Mouse (Mus musculus): ENCODE results near the gene Scgb1b30. TPM values are rescaled to one million over a fixed set of nuclear protein-coding genes. Genes with fewer than 3 reads are reported as not detected.

Scgb1b30 gene
- polyA plus RNA-seq, 1 experiment from 2014 or later, result not detected

- peaks cover 5% of the 10 kb centered on the region; the same call in 1 of the 2 replicates for H3K4me1 ChIP-seq (ENCODE audit: control insufficient read depth, insufficient read depth, low read length)
- H3K9ac ChIP-seq (ENCODE audit: low read depth, low read length), result no peak overlapping the region
- H3K9me3 ChIP-seq (ENCODE audit: control insufficient read depth, low read length), result peaks cover 3% of the 10 kb centered on the region; the same call in 1 of the 2 replicates
- no peaks in the 10 kb centered on the region for H3K27me3 ChIP-seq (ENCODE audit: control insufficient read depth, insufficient read depth, low read length)
- H3K36me3 ChIP-seq (ENCODE audit: control insufficient read depth, insufficient read depth, low read length), result no peaks in the 10 kb centered on the region; the same call in 1 of the 2 replicates
- H3K27ac ChIP-seq (ENCODE audit: low read depth, low read length), result no peak overlapping the region
- no peak overlapping the region for H3K4me2 ChIP-seq (replicated peaks; ENCODE audit: low read depth, low read length)
- no peak overlapping the region for H3K4me3 ChIP-seq (ENCODE audit: low read length)
- ATAC-seq (ENCODE audit: low FRiP score, low TSS enrichment), result no peak
- 88% methylated on average over 3 of the region's 3 CpGs for WGBS
Measured at GRCm38 (mm10) chr7:34126291-34126690, 31.1 kb downstream of the Scgb1b30 start.

- Histone ChIP-seq H3K9ac (ENCODE audit: low read depth, low read length) (peak overlapping the region; percentile 7; the same call in 1 of the 2 replicates), H3K4me2 (replicated peaks; ENCODE audit: low read depth, low read length) (peak overlapping the region; percentile 71; the same call in 1 of the 2 replicates), H3K27me3 (ENCODE audit: control insufficient read depth, insufficient read depth, low read length) (no peaks in the 10 kb centered on the region), H3K27ac (ENCODE audit: low read depth, low read length) (no peak overlapping the region), H3K4me3 (ENCODE audit: low read length) (peak overlapping the region; percentile 83; the same call in 1 of the 2 replicates), H3K9me3 (ENCODE audit: control insufficient read depth, low read length) (peaks cover 3% of the 10 kb centered on the region; the same call in 1 of the 2 replicates), H3K36me3 (ENCODE audit: control insufficient read depth, insufficient read depth, low read length) (no peaks in the 10 kb centered on the region), H3K4me1 (ENCODE audit: control insufficient read depth, insufficient read depth, low read length) (peaks cover 10% of the 10 kb centered on the region; the same call in 1 of the 2 replicates)
- no peak for ATAC-seq (ENCODE audit: low FRiP score, low TSS enrichment)
- 61% methylated on average over 3 of the region's 3 CpGs for WGBS
Measured at GRCm38 (mm10) chr7:34131118-34131517, 35.9 kb downstream of the Scgb1b30 start.

DNA sequence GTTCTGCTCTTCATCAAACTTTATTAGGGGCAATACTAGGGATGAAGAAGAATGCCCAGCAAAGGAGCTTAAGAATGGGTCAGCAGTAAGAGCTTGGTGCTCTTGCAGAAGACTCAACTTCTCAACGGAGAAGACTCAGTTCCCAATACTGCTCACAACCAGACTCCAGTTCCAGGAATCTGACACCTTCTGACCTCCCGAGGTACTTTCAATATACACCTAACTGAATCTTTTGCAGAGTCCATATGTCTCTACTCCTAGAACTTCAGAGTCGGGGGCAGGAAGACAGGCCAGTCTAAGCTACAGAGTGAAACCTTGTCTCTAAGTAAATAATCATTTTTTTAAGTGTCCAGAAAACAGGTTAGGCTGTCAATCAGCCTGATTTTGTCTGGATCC, 36.7 kb downstream of the Scgb1b30 start:
- Histone ChIP-seq H3K9ac (ENCODE audit: low read depth, low read length) (peak overlapping the region; percentile 95), H3K36me3 (ENCODE audit: control insufficient read depth, insufficient read depth, low read length) (no peaks in the 10 kb centered on the region), H3K27me3 (ENCODE audit: control insufficient read depth, insufficient read depth, low read length) (no peaks in the 10 kb centered on the region), H3K4me3 (ENCODE audit: low read length) (peak overlapping the region; percentile 83), H3K27ac (ENCODE audit: low read depth, low read length) (no peak overlapping the region), H3K4me2 (replicated peaks; ENCODE audit: low read depth, low read length) (peak overlapping the region; percentile 71), H3K9me3 (ENCODE audit: control insufficient read depth, low read length) (peaks cover 3% of the 10 kb centered on the region; the same call in 1 of the 2 replicates), H3K4me1 (ENCODE audit: control insufficient read depth, insufficient read depth, low read length) (peaks cover 10% of the 10 kb centered on the region; the same call in 1 of the 2 replicates)
- 0 out of 2 replicates have a peak, but pooled peaks have one; percentile 11 for ATAC-seq (ENCODE audit: low FRiP score, low TSS enrichment)
- 0% methylated on average over 3 of the region's 3 CpGs for WGBS

DNA sequence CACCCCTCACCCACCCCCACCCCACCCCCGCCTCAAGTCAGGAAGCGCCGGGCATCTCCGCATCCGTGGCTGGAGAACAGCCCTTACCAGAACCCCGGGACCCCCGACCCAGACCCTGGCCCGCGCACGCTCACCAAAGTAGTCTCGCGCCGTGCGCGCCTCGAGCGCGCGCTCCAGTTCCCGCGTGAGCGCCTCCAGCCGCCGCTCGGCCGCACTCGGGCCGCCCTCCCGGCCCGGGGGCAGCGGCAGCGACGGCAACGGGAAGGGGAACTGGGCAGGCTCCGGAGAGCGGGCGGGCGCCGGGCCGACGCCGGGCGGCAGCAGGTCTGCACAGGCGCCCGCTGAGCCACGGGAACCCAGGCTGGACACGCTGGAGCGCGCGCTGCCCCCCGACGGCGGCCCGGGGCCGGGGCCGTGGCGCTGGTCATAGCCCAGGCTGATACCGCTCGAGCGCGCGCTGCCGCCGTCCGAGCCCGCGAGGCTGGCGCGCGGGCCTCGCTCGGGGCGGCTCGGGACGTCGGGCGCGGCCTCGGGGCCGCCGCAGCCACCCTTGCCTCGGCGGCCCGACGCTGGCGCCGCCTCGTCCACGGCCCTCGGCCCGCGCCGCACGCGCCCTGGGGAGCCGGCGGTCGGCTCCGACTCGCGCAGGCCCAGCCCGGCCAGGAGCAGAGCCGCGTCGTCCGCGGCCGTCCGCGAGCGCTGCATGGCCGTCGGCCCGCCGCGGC, 37.3 kb downstream of the Scgb1b30 start:
- Histone ChIP-seq H3K4me2 (replicated peaks; ENCODE audit: low read depth, low read length) (peak overlapping the region; percentile 71), H3K4me1 (ENCODE audit: control insufficient read depth, insufficient read depth, low read length) (peaks cover 10% of the 10 kb centered on the region; the same call in 1 of the 2 replicates), H3K36me3 (ENCODE audit: control insufficient read depth, insufficient read depth, low read length) (no peaks in the 10 kb centered on the region), H3K27me3 (ENCODE audit: control insufficient read depth, insufficient read depth, low read length) (no peaks in the 10 kb centered on the region), H3K9me3 (ENCODE audit: control insufficient read depth, low read length) (no peaks in the 10 kb centered on the region; the same call in 1 of the 2 replicates), H3K27ac (ENCODE audit: low read depth, low read length) (peak overlapping the region; percentile 59; the same call in 1 of the 2 replicates), H3K4me3 (ENCODE audit: low read length) (peak overlapping the region; percentile 83), H3K9ac (ENCODE audit: low read depth, low read length) (peak overlapping the region; percentile 95)
- peak; percentile 77 for ATAC-seq (ENCODE audit: low FRiP score, low TSS enrichment)
- under 1% methylated on average over 61 of the region's 116 CpGs for WGBS

DNA sequence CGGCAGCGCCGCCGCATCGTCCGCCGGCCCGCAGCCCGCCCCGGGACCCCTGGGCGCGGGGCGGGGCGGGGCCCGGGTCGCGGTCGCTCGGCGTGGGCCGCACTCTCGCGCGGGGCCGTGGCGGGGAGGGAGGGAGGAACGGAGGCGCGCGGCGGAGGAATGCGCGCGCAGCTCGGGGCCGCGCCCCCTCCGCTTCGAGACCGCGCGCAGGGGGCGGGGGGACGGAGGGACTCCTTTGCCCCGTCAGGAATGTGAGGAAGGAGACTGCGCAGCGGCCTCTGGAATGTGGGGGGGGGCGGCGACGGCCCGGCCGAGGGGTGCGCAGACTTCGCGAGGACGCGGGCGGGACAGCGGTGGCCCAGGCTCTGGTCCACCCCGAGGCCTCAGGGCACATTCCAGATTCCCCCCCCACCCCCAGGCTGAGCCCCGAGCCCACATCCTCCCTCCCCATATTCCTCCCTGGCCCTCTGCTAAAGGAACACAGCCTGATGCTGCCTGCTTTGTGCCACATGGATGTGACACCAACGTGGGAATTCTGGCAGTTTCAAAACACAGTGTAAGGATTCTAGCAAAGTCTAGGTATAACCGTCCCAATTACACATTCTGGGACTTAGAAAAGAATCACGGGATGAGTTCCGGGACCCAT, 38.0 kb downstream of the Scgb1b30 start, which contains the start of gene Wtip:
Wtip (minus strand) TSS at position 152 of the 646 bp plus-strand sequence.
- peak within 1 kb of the TSS; percentile 59; the same call in 1 of the 2 replicates for H3K27ac ChIP-seq (ENCODE audit: low read depth, low read length)
- ATAC-seq (ENCODE audit: low FRiP score, low TSS enrichment), result peak; percentile 91

GRCm38 (mm10) chr7:34134336-34134735, 39.1 kb downstream of the Scgb1b30 start:
- H3K9me3 ChIP-seq (ENCODE audit: control insufficient read depth, low read length), result no peaks in the 10 kb centered on the region
- H3K4me3 ChIP-seq (ENCODE audit: low read length), result no peak overlapping the region
- ATAC-seq (ENCODE audit: low FRiP score, low TSS enrichment), result no peak
- H3K4me2 ChIP-seq (replicated peaks; ENCODE audit: low read depth, low read length), result no peak overlapping the region
- H3K9ac ChIP-seq (ENCODE audit: low read depth, low read length), result no peak overlapping the region
- WGBS, result 87% methylated on average over 2 of the region's 2 CpGs
- no peak overlapping the region for H3K27ac ChIP-seq (ENCODE audit: low read depth, low read length)
- no peaks in the 10 kb centered on the region for H3K36me3 ChIP-seq (ENCODE audit: control insufficient read depth, insufficient read depth, low read length)
- no peaks in the 10 kb centered on the region for H3K27me3 ChIP-seq (ENCODE audit: control insufficient read depth, insufficient read depth, low read length)
- peaks cover 10% of the 10 kb centered on the region; the same call in 1 of the 2 replicates for H3K4me1 ChIP-seq (ENCODE audit: control insufficient read depth, insufficient read depth, low read length)

More for the DNA sequence above, 38.0 kb downstream of the Scgb1b30 start, which contains the start of gene Wtip:
- peak within 1 kb of the TSS; percentile 95 for H3K9ac ChIP-seq (ENCODE audit: low read depth, low read length)
- no peaks in the 10 kb centered on the region for H3K9me3 ChIP-seq (ENCODE audit: control insufficient read depth, low read length)
- no peaks in the 10 kb centered on the region for H3K27me3 ChIP-seq (ENCODE audit: control insufficient read depth, insufficient read depth, low read length)
- H3K4me3 ChIP-seq (ENCODE audit: low read length), result peak within 1 kb of the TSS; percentile 83
- WGBS, result 2% methylated on average over 27 of the region's 65 CpGs
- peak within 1 kb of the TSS; percentile 71 for H3K4me2 ChIP-seq (replicated peaks; ENCODE audit: low read depth, low read length)
- no peaks in the 10 kb centered on the region for H3K36me3 ChIP-seq (ENCODE audit: control insufficient read depth, insufficient read depth, low read length)
- peaks cover 10% of the 10 kb centered on the region; the same call in 1 of the 2 replicates for H3K4me1 ChIP-seq (ENCODE audit: control insufficient read depth, insufficient read depth, low read length)

DNA sequence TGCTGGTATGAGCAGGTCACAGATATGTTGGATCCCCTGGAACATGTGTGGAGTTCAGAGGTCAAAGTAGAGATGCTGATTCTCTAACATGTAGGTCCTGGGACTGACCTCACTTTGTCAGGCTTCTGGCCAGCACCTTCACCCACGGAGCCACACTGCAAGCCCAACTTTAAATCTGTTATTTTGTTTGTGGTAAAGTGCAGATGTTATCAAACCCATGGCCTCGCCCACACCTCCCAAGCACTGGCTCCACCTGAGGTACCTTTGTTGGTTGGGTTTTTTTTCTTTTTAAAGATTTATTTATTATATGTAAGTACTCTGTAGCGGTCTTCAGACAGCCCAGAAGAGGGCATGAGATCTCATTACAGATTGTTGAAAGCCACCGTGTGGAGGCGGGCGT, 44.3 kb downstream of the Scgb1b30 start:
- 88% methylated on average over 6 of the region's 6 CpGs for WGBS
- Histone ChIP-seq H3K27me3 (ENCODE audit: control insufficient read depth, insufficient read depth, low read length) (no peaks in the 10 kb centered on the region), H3K4me2 (replicated peaks; ENCODE audit: low read depth, low read length) (no peak overlapping the region), H3K27ac (ENCODE audit: low read depth, low read length) (no peak overlapping the region), H3K4me1 (ENCODE audit: control insufficient read depth, insufficient read depth, low read length) (no peaks in the 10 kb centered on the region), H3K9ac (ENCODE audit: low read depth, low read length) (no peak overlapping the region), H3K36me3 (ENCODE audit: control insufficient read depth, insufficient read depth, low read length) (peaks cover 46% of the 10 kb centered on the region), H3K4me3 (ENCODE audit: low read length) (no peak overlapping the region), H3K9me3 (ENCODE audit: control insufficient read depth, low read length) (no peaks in the 10 kb centered on the region)
- ATAC-seq (ENCODE audit: low FRiP score, low TSS enrichment), result 0 out of 2 replicates have a peak, but pooled peaks have one; percentile 53

GRCm38 (mm10) chr7:34141123-34141522, 45.9 kb downstream of the Scgb1b30 start:
- Histone ChIP-seq H3K9me3 (ENCODE audit: control insufficient read depth, low read length) (no peaks in the 10 kb centered on the region), H3K36me3 (ENCODE audit: control insufficient read depth, insufficient read depth, low read length) (peaks cover 62% of the 10 kb centered on the region)
- 97% methylated on average over 13 of the region's 13 CpGs for WGBS

More at GRCm38 (mm10) chr7:34141123-34141522, 45.9 kb downstream of the Scgb1b30 start:
- no peaks in the 10 kb centered on the region for H3K4me1 ChIP-seq (ENCODE audit: control insufficient read depth, insufficient read depth, low read length)
- H3K9ac ChIP-seq (ENCODE audit: low read depth, low read length), result no peak overlapping the region
- no peak for ATAC-seq (ENCODE audit: low FRiP score, low TSS enrichment)
- H3K27me3 ChIP-seq (ENCODE audit: control insufficient read depth, insufficient read depth, low read length), result no peaks in the 10 kb centered on the region
- no peak overlapping the region for H3K4me3 ChIP-seq (ENCODE audit: low read length)
- no peak overlapping the region for H3K4me2 ChIP-seq (replicated peaks; ENCODE audit: low read depth, low read length)
- H3K27ac ChIP-seq (ENCODE audit: low read depth, low read length), result no peak overlapping the region
